12 mouse cellular contexts compared by ENCODE assay signal in the genomic region with DNA sequence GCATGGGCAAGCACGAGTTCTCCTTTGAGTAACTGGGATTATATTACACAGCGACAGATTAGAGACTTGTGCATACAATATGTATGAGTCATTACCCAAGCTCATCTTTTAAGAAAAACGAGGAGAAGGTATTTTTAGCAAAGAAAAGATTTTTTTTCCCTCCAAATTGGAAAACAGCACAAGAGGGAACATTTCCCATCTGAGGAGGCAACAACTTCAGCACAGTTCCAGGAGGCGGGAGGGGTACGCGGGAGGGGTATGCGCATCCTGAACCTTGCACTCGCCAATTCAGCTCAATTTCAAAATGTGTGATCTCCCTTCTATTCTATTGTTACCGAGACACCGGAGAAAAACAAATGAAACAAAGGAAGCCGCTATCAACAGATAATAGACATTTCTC.
DNase-seq lines count a peak whose midpoint lies in the region; ATAC-seq and TF ChIP-seq lines count a peak whose summit lies in the region.
"Had no signal": no experiment of that assay in that cellular context is flagged by ENCODE, and none has a peak within 500 bp of the region (broad histone marks: within the 10 kb centered on the region; RNA-seq: fewer than 3 reads in every experiment).

No protein-coding gene starts in this region.

- H3K4me2 ChIP-seq in forebrain, embryonic 15.5 days (replicated peaks) = peak overlapping the region; percentile 38
- H3K4me2 ChIP-seq in midbrain, embryonic 12.5 days (replicated peaks) = peak overlapping the region; percentile 41
- H3K4me2 ChIP-seq in liver, embryonic 12.5 days = no peak overlapping the region
- H3K4me2 ChIP-seq: liver, embryonic 13.5 days had no signal

- no peak overlapping the region for H3K9ac ChIP-seq in forebrain, embryonic 15.5 days (replicated peaks)
- H3K9ac ChIP-seq in midbrain, embryonic 12.5 days (replicated peaks) = no peak overlapping the region
- H3K9ac ChIP-seq in liver, embryonic 12.5 days = no peak overlapping the region
- H3K9ac ChIP-seq: liver, embryonic 13.5 days had no signal

- peak overlapping the region; percentile 22 for H3K4me3 ChIP-seq in forebrain, embryonic 15.5 days
- H3K4me3 ChIP-seq in midbrain, embryonic 12.5 days = peak overlapping the region; percentile 14
- no peak overlapping the region for H3K4me3 ChIP-seq in liver, embryonic 12.5 days
- no peak overlapping the region for H3K4me3 ChIP-seq in gastrocnemius, adult 2 months
- H3K4me3 ChIP-seq: liver, embryonic 13.5 days had no signal

- H3K9me3 ChIP-seq in forebrain, embryonic 15.5 days = no peaks in the 10 kb centered on the region
- H3K9me3 ChIP-seq in midbrain, embryonic 12.5 days = no peaks in the 10 kb centered on the region
- no peaks in the 10 kb centered on the region for H3K9me3 ChIP-seq in liver, embryonic 12.5 days (replicated peaks)
- H3K9me3 ChIP-seq: liver, embryonic 13.5 days had no signal

- no peak for TF ChIP-seq CTCF in gastrocnemius, adult 2 months (IDR thresholded peaks at IDR 0.05)

- H3K4me1 ChIP-seq in forebrain, embryonic 15.5 days = no peaks in the 10 kb centered on the region
- peaks cover 15% of the 10 kb centered on the region for H3K4me1 ChIP-seq in midbrain, embryonic 12.5 days
- no peaks in the 10 kb centered on the region for H3K4me1 ChIP-seq in liver, embryonic 12.5 days
- H3K4me1 ChIP-seq: liver, embryonic 13.5 days had no signal

- no peak overlapping the region for H3K27ac ChIP-seq in forebrain, embryonic 15.5 days (replicated peaks)
- no peak overlapping the region for H3K27ac ChIP-seq in midbrain, embryonic 12.5 days (replicated peaks)
- H3K27ac ChIP-seq in liver, embryonic 12.5 days = no peak overlapping the region
- no peak overlapping the region for H3K27ac ChIP-seq in gastrocnemius, adult 2 months
- H3K27ac ChIP-seq: liver, embryonic 13.5 days had no signal

- peak; percentile 12 for DNase-seq in right cerebral cortex, postnatal 25 days
- DNase-seq in right cerebral cortex, postnatal 10 days (ENCODE audit: low spot score in 2 of 2) = no peak
- no peak for DNase-seq in gastrocnemius, adult 2 months
- no peak for DNase-seq in kidney, adult 8-10 months
- DNase-seq: cerebellum, adult 8-10 months; gastrocnemius, postnatal 14 days; kidney, postnatal 14 days; liver, embryonic 13.5 days; thymus, postnatal 25 days had no signal

- peaks cover 4% of the 10 kb centered on the region; the same call in 1 of the 2 replicates for H3K27me3 ChIP-seq in forebrain, embryonic 15.5 days
- peaks cover 5% of the 10 kb centered on the region for H3K27me3 ChIP-seq in midbrain, embryonic 12.5 days
- H3K27me3 ChIP-seq in liver, embryonic 12.5 days (replicated peaks) = no peaks in the 10 kb centered on the region
- H3K27me3 ChIP-seq: liver, embryonic 13.5 days had no signal

- no peak for ATAC-seq in forebrain, embryonic 15.5 days (replicated peaks)
- ATAC-seq in midbrain, embryonic 12.5 days (ENCODE audit: low FRiP score, low read depth) = no peak
- no peak for ATAC-seq in liver, embryonic 12.5 days

- no peaks in the 10 kb centered on the region for H3K36me3 ChIP-seq in forebrain, embryonic 15.5 days
- H3K36me3 ChIP-seq in midbrain, embryonic 12.5 days = no peaks in the 10 kb centered on the region
- H3K36me3 ChIP-seq in liver, embryonic 12.5 days = no peaks in the 10 kb centered on the region
- H3K36me3 ChIP-seq: liver, embryonic 13.5 days had no signal

- intact Hi-C loops in gastrocnemius, adult 2 months (cut with DNase I) = no loop called here

- 13% methylated on average over 11 of the region's 11 CpGs for WGBS in forebrain, embryonic 15.5 days
- WGBS in midbrain, embryonic 12.5 days = 18% methylated on average over 11 of the region's 11 CpGs
- WGBS in liver, embryonic 12.5 days (ENCODE audit: insufficient replicate concordance) = 37% methylated on average over 11 of the region's 11 CpGs

Comparison
In these comparisons a context has a peak if more than half of its experiments do, and no peak if none do; other contexts are left out.
1. H3K4me3 ChIP-seq: peak in forebrain, embryonic 15.5 days (single experiment) and midbrain, embryonic 12.5 days (single experiment); none in liver, embryonic 12.5 days (single experiment) and gastrocnemius, adult 2 months (single experiment).